Mouse (Mus musculus) MEL (cell line): ENCODE data around the gene Trpm8. TPM values are rescaled to one million over a fixed set of nuclear protein-coding genes. Genes with fewer than 3 reads are reported as not detected.

Experiments
- DNase-seq: peaks from one replicate; pipeline ENCODE4 v3.0.0; 2011; ENCODE audit warnings: low read depth, low spot score
- H3K27ac ChIP-seq: 2 replicates; pipeline ENCODE4 v1.5.1; 2012; ENCODE audit warnings: low read depth, mild to moderate bottlenecking, control low read depth, low read length, moderate library complexity; ENCODE audit not compliant: control insufficient read depth
- H3K27me3 ChIP-seq, 2 experiments: fragments of 150-350 bp in 1 of 2; sonication (generic) in 1 of 2; 2 replicates each; pipeline ENCODE4 v1.6.1; 2012; ENCODE audit warnings: low read length in 2 of 2, mild to moderate bottlenecking in 2 of 2, improper control_type of control experiment in 1 of 2, moderate library complexity in 1 of 2; ENCODE audit not compliant: insufficient read depth in 2 of 2, control insufficient read depth in 1 of 2
- H3K36me3 ChIP-seq, 2 experiments: 2 replicates each; pipeline ENCODE4 v1.6.1; 2012 to 2014; ENCODE audit warnings: low read length in 2 of 2, improper control_type of control experiment in 1 of 2, inconsistent platforms in 1 of 2, mild to moderate bottlenecking in 1 of 2; ENCODE audit not compliant: insufficient read depth in 2 of 2, control insufficient read depth in 1 of 2
- H3K4me1 ChIP-seq, 2 experiments: fragments of 150-350 bp in 1 of 2; sonication (generic) in 1 of 2; 2 replicates each; pipeline ENCODE4 v1.6.1; 2012; ENCODE audit warnings: low read length in 2 of 2, improper control_type of control experiment in 1 of 2, mild to moderate bottlenecking in 1 of 2; ENCODE audit not compliant: insufficient read depth in 2 of 2, control insufficient read depth in 1 of 2
- H3K4me3 ChIP-seq, 2 experiments: fragments of 150-350 bp in 1 of 2; sonication (generic) in 1 of 2; 2 replicates each; pipeline ENCODE4 v1.5.1; 2012; ENCODE audit warnings: low read depth in 2 of 2, low read length in 2 of 2, mild to moderate bottlenecking in 2 of 2, moderate library complexity in 2 of 2, control low read depth in 1 of 2, improper control_type of control experiment in 1 of 2; ENCODE audit not compliant: control insufficient read depth in 1 of 2, insufficient read depth in 1 of 2
- H3K79me2 ChIP-seq: 2 replicates; pipeline ENCODE4 v1.6.1; 2012; ENCODE audit warnings: mild to moderate bottlenecking, low read length, moderate library complexity; ENCODE audit not compliant: control insufficient read depth, poor library complexity, insufficient read depth
- H3K9ac ChIP-seq: 2 replicates; pipeline ENCODE4 v1.6.1; 2012; ENCODE audit warnings: low read depth, mild to moderate bottlenecking, control low read depth, low read length, moderate library complexity; ENCODE audit not compliant: control insufficient read depth, poor library complexity, severe bottlenecking
- H3K9me3 ChIP-seq: fragments of 150-350 bp; sonication (generic); replicated peaks from 2 replicates; pipeline ENCODE4 v1.6.1; 2012; ENCODE audit warnings: mild to moderate bottlenecking, low read length, improper control_type of control experiment, moderate library complexity; ENCODE audit not compliant: insufficient read depth
- ELF1 ChIP-seq: IDR thresholded peaks from 2 replicates; pipeline ENCODE4 v1.6.1; 2014; ENCODE audit warnings: low read depth, mild to moderate bottlenecking, inconsistent platforms, low read length, improper control_type of control experiment, moderate library complexity
- EP300 ChIP-seq, 2 experiments: IDR thresholded peaks; 2 replicates each; pipeline ENCODE4 v1.6.1; 2011; ENCODE audit warnings: improper control_type of control experiment in 2 of 2, low read length in 2 of 2, low read depth in 1 of 2, mild to moderate bottlenecking in 1 of 2
- GABPA ChIP-seq: IDR thresholded peaks from 2 replicates; pipeline ENCODE4 v1.6.1; 2012; ENCODE audit warnings: low read depth, mild to moderate bottlenecking, inconsistent platforms, low read length, improper control_type of control experiment, moderate library complexity
- GATA1 ChIP-seq: IDR thresholded peaks from 2 replicates; pipeline ENCODE4 v1.6.1; 2011; ENCODE audit warnings: low read depth, low read length, improper control_type of control experiment
- HCFC1 ChIP-seq: IDR thresholded peaks from 2 replicates; pipeline ENCODE4 v1.6.1; 2012; ENCODE audit warnings: low read depth, mild to moderate bottlenecking, inconsistent platforms, low read length, improper control_type of control experiment, moderate library complexity
- KAT2A ChIP-seq: conservative IDR thresholded peaks from 2 replicates; pipeline ENCODE4 v1.6.1; 2012; ENCODE audit warnings: low read depth, low read length, improper control_type of control experiment, inconsistent platforms
- MAFK ChIP-seq: IDR thresholded peaks from 2 replicates; pipeline ENCODE4 v1.6.1; 2011; ENCODE audit warnings: low read depth, mild to moderate bottlenecking, low read length, improper control_type of control experiment, borderline replicate concordance
- MAX ChIP-seq: IDR thresholded peaks from 2 replicates; pipeline ENCODE4 v1.6.1; 2011; ENCODE audit warnings: low read length, improper control_type of control experiment
- MEF2A ChIP-seq: IDR thresholded peaks from 2 replicates; pipeline ENCODE4 v1.6.1; 2014; ENCODE audit warnings: low read depth, mild to moderate bottlenecking, inconsistent platforms, low read length, improper control_type of control experiment; ENCODE audit not compliant: poor library complexity, insufficient replicate concordance, severe bottlenecking; ENCODE audit errors: extremely low read depth
- RCOR1 ChIP-seq: IDR thresholded peaks from 2 replicates; pipeline ENCODE4 v1.6.1; 2012; ENCODE audit warnings: low read depth, mild to moderate bottlenecking, inconsistent platforms, low read length, improper control_type of control experiment
- SMC3 ChIP-seq: IDR thresholded peaks from 2 replicates; pipeline ENCODE4 v1.6.1; 2011; ENCODE audit warnings: low read depth, low read length, improper control_type of control experiment
- TAL1 ChIP-seq: IDR thresholded peaks from 2 replicates; pipeline ENCODE4 v1.6.1; 2012; ENCODE audit warnings: mild to moderate bottlenecking, inconsistent platforms, low read length, moderate library complexity, mixed read lengths
- USF1 ChIP-seq: IDR thresholded peaks from 2 replicates; pipeline ENCODE4 v1.6.1; 2014; ENCODE audit warnings: low read depth, mild to moderate bottlenecking, inconsistent platforms, low read length, improper control_type of control experiment, moderate library complexity
- USF2 ChIP-seq, 2 experiments: IDR thresholded peaks; 2 replicates each; pipeline ENCODE4 v1.6.1; 2011 to 2012; ENCODE audit warnings: improper control_type of control experiment in 2 of 2, low read length in 2 of 2, borderline replicate concordance in 1 of 2, inconsistent platforms in 1 of 2, low read depth in 1 of 2, mild to moderate bottlenecking in 1 of 2; ENCODE audit not compliant: insufficient read depth in 1 of 2
- ZC3H11A ChIP-seq: IDR thresholded peaks from 2 replicates; pipeline ENCODE4 v1.6.1; 2012; ENCODE audit warnings: low read depth, mild to moderate bottlenecking, inconsistent platforms, low read length, improper control_type of control experiment
- ZNF384 ChIP-seq: IDR thresholded peaks from 2 replicates; pipeline ENCODE4 v1.6.1; 2012; ENCODE audit warnings: low read depth, mild to moderate bottlenecking, inconsistent platforms, low read length, improper control_type of control experiment
- polyA plus RNA-seq, 2 experiments: library from polyadenylated mRNA; stranded (reverse) in 1 of 2; unstranded in 1 of 2; fragments of >175 nt in 1 of 2; fragments of >200 nt in 1 of 2; gene quantifications; 2 replicates each; pipeline versions ENCODE4 v1.2.1 to v1.2.4; 2012; ENCODE audit warnings: low replicate concordance in 2 of 2, low read depth in 1 of 2; ENCODE audit not compliant: insufficient read length in 2 of 2, insufficient read depth in 1 of 2, missing spikeins in 1 of 2
- total RNA-seq: library from RNA; depleted of rRNA; stranded (reverse); fragments of 300-350 nt; gene quantifications from 2 replicates; pipeline ENCODE4 v1.2.3, GENCODE M21; 2012

Gene Trpm8
- total and polyA plus RNA-seq, 3 experiments, result not detected

DNA sequence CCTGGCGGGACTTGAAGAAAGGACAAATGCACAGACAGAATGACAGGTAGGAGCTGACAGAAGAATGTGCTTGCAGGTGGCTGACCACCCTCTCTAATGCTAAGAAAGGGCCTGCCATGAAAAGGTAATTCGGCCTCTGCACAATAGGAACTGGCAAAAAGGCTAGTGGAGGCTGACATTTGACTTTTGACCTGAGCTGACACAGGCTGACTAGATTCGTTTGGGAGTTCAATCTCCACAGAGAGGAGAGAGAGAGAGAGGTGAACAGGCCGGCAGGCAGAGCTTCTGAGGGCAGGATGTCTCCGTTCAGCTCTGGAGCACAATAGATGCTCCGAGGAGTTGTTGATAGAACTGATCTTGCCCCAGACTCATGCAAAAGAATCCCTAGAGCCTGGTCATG, 31.1 kb upstream of the Trpm8 start:
- TF ChIP-seq ZC3H11A (no peak), MAX (no peak), USF1 (no peak), GABPA (no peak), RCOR1 (no peak), SMC3 (no peak), MAFK (no peak)
- DNase-seq, result no peak
- Histone ChIP-seq H3K36me3 (no peaks in the 10 kb centered on the region), H3K27me3 (no peaks in the 10 kb centered on the region), H3K9ac (no peak overlapping the region), H3K79me2 (no peaks in the 10 kb centered on the region), H3K4me1 (no peaks in the 10 kb centered on the region), H3K27ac (no peak overlapping the region), H3K9me3 (no peaks in the 10 kb centered on the region), H3K4me3 (no peak overlapping the region)

- no peak for DNase-seq
- Histone ChIP-seq H3K9me3 (no peaks in the 10 kb centered on the region), H3K27ac (no peak overlapping the region), H3K27me3 (no peaks in the 10 kb centered on the region), H3K4me1 (no peaks in the 10 kb centered on the region), H3K36me3 (no peaks in the 10 kb centered on the region), H3K79me2 (no peaks in the 10 kb centered on the region), H3K9ac (no peak overlapping the region), H3K4me3 (no peak overlapping the region)
- TF ChIP-seq USF1 (no peak), HCFC1 (no peak), ZNF384 (no peak), ELF1 (no peak), TAL1 (no peak), MAX (no peak), GATA1 (no peak), KAT2A (no peak)
These were observed 29.8 kb upstream of the Trpm8 start for GRCm38 (mm10) chr1:88247660-88248059.

DNA sequence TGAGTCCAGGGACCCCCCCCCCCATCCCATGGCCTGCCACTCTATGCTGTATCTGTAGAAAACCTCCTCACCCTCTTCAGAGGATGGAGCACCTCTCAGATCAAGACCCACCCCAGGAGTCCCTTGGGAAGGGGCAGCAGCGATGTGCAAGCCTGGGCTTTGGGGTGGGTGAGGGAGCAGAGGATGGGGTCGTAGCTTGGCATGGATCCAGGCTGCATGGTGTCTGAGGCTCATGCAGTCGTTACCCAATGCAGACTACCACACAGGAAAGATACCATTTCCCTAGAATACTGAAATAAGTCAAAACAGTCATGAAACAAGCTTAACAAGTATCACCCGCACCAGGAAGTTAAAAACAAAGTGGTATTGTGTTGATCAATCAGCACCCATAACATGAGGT, 28.8 kb upstream of the Trpm8 start:
- Histone ChIP-seq H3K4me1 (0 out of 4 replicates have a peak, but pooled peaks cover 0 to 3% of the 10 kb centered on the region in 2 experiments), H3K4me3 (no peak overlapping the region), H3K9me3 (no peaks in the 10 kb centered on the region), H3K27me3 (no peaks in the 10 kb centered on the region), H3K27ac (no peak overlapping the region), H3K9ac (no peak overlapping the region), H3K79me2 (no peaks in the 10 kb centered on the region), H3K36me3 (no peaks in the 10 kb centered on the region)
- no peak for DNase-seq
- TF ChIP-seq USF2 (IDR thresholded peaks at IDR 0.05; ENCODE audit: borderline replicate concordance in 1 of 2, insufficient read depth in 1 of 2, low read depth in 1 of 2, low read length in 2 of 2) (no peak), MEF2A (no peak), ZC3H11A (no peak), ELF1 (no peak), SMC3 (no peak), EP300 (IDR thresholded peaks at IDR 0.05; ENCODE audit: low read depth in 1 of 2, low read length in 2 of 2) (no peak)
